Mouse (Mus musculus): ENCODE data around the gene Rae1.

Rae1 gene

GRCm38 (mm10) chr2:173049231-173049630 lies 49.3 kb downstream of the Rae1 start:
- DNase-seq (ENCODE audit: low spot score), result no peak

- no peak for DNase-seq (ENCODE audit: low spot score)
Measured at GRCm38 (mm10) chr2:173049817-173050216, 49.9 kb downstream of the Rae1 start.

- no peak for DNase-seq (ENCODE audit: low spot score)
Measured at GRCm38 (mm10) chr2:173050604-173051382, 50.9 kb downstream of the Rae1 start.

GRCm38 (mm10) chr2:173052881-173053280 lies 53.0 kb downstream of the Rae1 start:
- DNase-seq (ENCODE audit: low spot score), result peak; percentile 46

- DNase-seq (ENCODE audit: low spot score), result no peak
Measured at GRCm38 (mm10) chr2:173053846-173054245, 53.9 kb downstream of the Rae1 start.

- DNase-seq (ENCODE audit: low spot score), result no peak
Measured at GRCm38 (mm10) chr2:173056303-173056881, 56.5 kb downstream of the Rae1 start.

GRCm38 (mm10) chr2:173056882-173057315 lies 57.0 kb downstream of the Rae1 start:
- DNase-seq (ENCODE audit: low spot score), result no peak

- DNase-seq (ENCODE audit: low spot score), result no peak
Measured at GRCm38 (mm10) chr2:173057623-173058022, 57.7 kb downstream of the Rae1 start.

GRCm38 (mm10) chr2:173058263-173058662 lies 58.3 kb downstream of the Rae1 start:
- DNase-seq (ENCODE audit: low spot score), result no peak

GRCm38 (mm10) chr2:173060450-173060849 lies 60.5 kb downstream of the Rae1 start:
- DNase-seq (ENCODE audit: low spot score), result no peak

GRCm38 (mm10) chr2:173061443-173062351 lies 61.8 kb downstream of the Rae1 start:
- DNase-seq (ENCODE audit: low spot score), result no peak

GRCm38 (mm10) chr2:173063219-173063618 lies 63.3 kb downstream of the Rae1 start:
- DNase-seq (ENCODE audit: low spot score), result no peak

- DNase-seq (ENCODE audit: low spot score), result no peak
Measured at GRCm38 (mm10) chr2:173064864-173065263, 64.9 kb downstream of the Rae1 start.

Data from urinary bladder, postnatal 14 days (tissue).